ENCODE assay signal across 23 mouse cellular contexts in the genomic region with DNA sequence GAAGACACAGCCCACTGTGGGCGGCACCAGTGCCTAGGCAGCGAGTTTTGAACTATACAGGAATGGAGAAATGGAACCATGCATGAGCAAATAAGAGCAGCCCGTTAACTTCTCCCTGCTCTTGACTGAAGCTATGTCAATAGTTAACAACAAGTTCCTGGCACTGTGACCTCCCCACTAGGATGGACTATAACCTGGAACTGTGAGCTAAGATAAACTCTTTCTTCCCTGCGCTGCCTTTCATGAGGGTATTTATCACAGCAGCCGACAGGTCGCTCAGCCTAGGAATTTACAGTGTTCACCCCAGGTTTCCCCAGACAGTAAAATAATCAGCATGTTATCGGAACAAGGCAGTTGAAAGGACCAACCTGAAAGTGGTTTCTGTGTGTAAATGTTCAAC.
DNase-seq lines count a peak whose midpoint lies in the region; ATAC-seq and TF ChIP-seq lines count a peak whose summit lies in the region.
"Had no signal": no experiment of that assay in that cellular context is flagged by ENCODE, and none has a peak within 500 bp of the region (broad histone marks: within the 10 kb centered on the region; RNA-seq: fewer than 3 reads in every experiment).

No protein-coding gene starts in this region.

- DNase-seq in heart, adult 11 months: peak; percentile 83
- no peak for DNase-seq in heart, postnatal 4 days
- peak; percentile 43 to 56 for DNase-seq in kidney, postnatal 36 days
- no peak for DNase-seq in hindbrain, embryonic 14.5 days (ENCODE audit: low spot score)
- DNase-seq: adrenal gland, postnatal 14 days; cerebellum, adult 11 months; cerebellum, postnatal 10 days; kidney, postnatal 4 days; retina, postnatal 1 day; thymus, adult 18-20 months had no signal

- no peak for TF ChIP-seq POLR2A in ES-Bruce4 (IDR thresholded peaks at IDR 0.05; ENCODE audit: insufficient read depth, low read length)

- H3K27ac ChIP-seq in kidney, embryonic 14.5 days (ENCODE audit: low read depth, low read length): no peak overlapping the region
- H3K27ac ChIP-seq in ES-Bruce4 (ENCODE audit: insufficient read depth, low read length): peak overlapping the region; percentile 2; the same call in 1 of the 2 replicates
- H3K27ac ChIP-seq in limb, embryonic 12.5 days: 0 out of 2 replicates have a peak overlapping the region, but pooled peaks have one; percentile 9
- H3K27ac ChIP-seq in hindbrain, embryonic 14.5 days: no peak overlapping the region
- H3K27ac ChIP-seq: embryonic facial prominence, embryonic 13.5 days; forebrain, embryonic 15.5 days; heart, embryonic 15.5 days; hindbrain, postnatal 0 days; limb, embryonic 15.5 days; macrophage; midbrain, embryonic 10.5 days had no signal

- H3K36me3 ChIP-seq in kidney, embryonic 14.5 days (ENCODE audit: control insufficient read depth, insufficient read depth, low read length): no peaks in the 10 kb centered on the region
- H3K36me3 ChIP-seq in ES-Bruce4 (ENCODE audit: control insufficient read depth, insufficient read depth, low read length, poor library complexity, severe bottlenecking): no peaks in the 10 kb centered on the region
- H3K36me3 ChIP-seq in limb, embryonic 12.5 days: peaks cover 8% of the 10 kb centered on the region
- H3K36me3 ChIP-seq in hindbrain, embryonic 14.5 days (replicated peaks; ENCODE audit: control insufficient read depth, insufficient read depth): no peaks in the 10 kb centered on the region
- H3K36me3 ChIP-seq: forebrain, embryonic 15.5 days; heart, embryonic 15.5 days had no signal

- H3K4me2 ChIP-seq in kidney, embryonic 14.5 days (replicated peaks; ENCODE audit: low read depth, low read length): no peak overlapping the region
- H3K4me2 ChIP-seq in limb, embryonic 12.5 days: no peak overlapping the region
- no peak overlapping the region for H3K4me2 ChIP-seq in hindbrain, embryonic 14.5 days (replicated peaks)
- H3K4me2 ChIP-seq: embryonic facial prominence, embryonic 13.5 days; forebrain, embryonic 15.5 days; heart, embryonic 15.5 days; limb, embryonic 15.5 days had no signal

- no peak overlapping the region for H3K4me3 ChIP-seq in kidney, embryonic 14.5 days (ENCODE audit: low read length)
- H3K4me3 ChIP-seq in ES-Bruce4 (ENCODE audit: low read depth, low read length): no peak overlapping the region
- no peak overlapping the region for H3K4me3 ChIP-seq in limb, embryonic 12.5 days (replicated peaks)
- H3K4me3 ChIP-seq in hindbrain, embryonic 14.5 days (replicated peaks; ENCODE audit: low read length): no peak overlapping the region
- H3K4me3 ChIP-seq: embryonic facial prominence, embryonic 13.5 days; forebrain, embryonic 15.5 days; heart, embryonic 15.5 days; limb, embryonic 15.5 days; midbrain, embryonic 10.5 days had no signal

- TF ChIP-seq EP300 in ES-Bruce4 (IDR thresholded peaks at IDR 0.05; ENCODE audit: insufficient read depth, low read depth, low read length): no peak

- no peak overlapping the region for H3K9ac ChIP-seq in kidney, embryonic 14.5 days (ENCODE audit: low read depth, low read length)
- no peak overlapping the region for H3K9ac ChIP-seq in ES-Bruce4 (ENCODE audit: low read depth, poor library complexity, severe bottlenecking)
- H3K9ac ChIP-seq in limb, embryonic 12.5 days (replicated peaks): no peak overlapping the region
- H3K9ac ChIP-seq in hindbrain, embryonic 14.5 days: no peak overlapping the region
- H3K9ac ChIP-seq: embryonic facial prominence, embryonic 13.5 days; forebrain, embryonic 15.5 days; heart, embryonic 15.5 days; limb, embryonic 15.5 days had no signal

- H3K27me3 ChIP-seq in kidney, embryonic 14.5 days (ENCODE audit: control insufficient read depth, insufficient read depth, low read length): no peaks in the 10 kb centered on the region
- H3K27me3 ChIP-seq in ES-Bruce4 (ENCODE audit: control insufficient read depth, insufficient read depth, low read length, poor library complexity, severe bottlenecking): no peaks in the 10 kb centered on the region
- H3K27me3 ChIP-seq in limb, embryonic 12.5 days: no peaks in the 10 kb centered on the region
- no peaks in the 10 kb centered on the region for H3K27me3 ChIP-seq in hindbrain, embryonic 14.5 days (ENCODE audit: control insufficient read depth, insufficient read depth, low read length)
- H3K27me3 ChIP-seq: embryonic facial prominence, embryonic 13.5 days; forebrain, embryonic 15.5 days; heart, embryonic 15.5 days; limb, embryonic 15.5 days had no signal

- H3K9me3 ChIP-seq in kidney, embryonic 14.5 days (ENCODE audit: control insufficient read depth, low read length): no peaks in the 10 kb centered on the region
- no peaks in the 10 kb centered on the region for H3K9me3 ChIP-seq in ES-Bruce4 (replicated peaks; ENCODE audit: control insufficient read depth, insufficient read depth, low read length, poor library complexity, severe bottlenecking)
- H3K9me3 ChIP-seq in limb, embryonic 12.5 days: no peaks in the 10 kb centered on the region
- no peaks in the 10 kb centered on the region for H3K9me3 ChIP-seq in hindbrain, embryonic 14.5 days (ENCODE audit: control insufficient read depth, low read length)
- H3K9me3 ChIP-seq: embryonic facial prominence, embryonic 13.5 days; forebrain, embryonic 15.5 days; G1E; heart, embryonic 15.5 days; limb, embryonic 15.5 days; midbrain, embryonic 10.5 days had no signal

- no peak for TF ChIP-seq CTCF in ES-Bruce4 (IDR thresholded peaks at IDR 0.05; ENCODE audit: low read depth, low read length)

- no peak for ATAC-seq in kidney, embryonic 14.5 days (ENCODE audit: low FRiP score, low TSS enrichment)
- ATAC-seq in limb, embryonic 12.5 days (ENCODE audit: insufficient number of reproducible peaks, insufficient read depth, low FRiP score, low TSS enrichment, low read depth): no peak
- no peak for ATAC-seq in hindbrain, embryonic 14.5 days (ENCODE audit: low FRiP score)
- no peak for ATAC-seq in erythroid progenitor cell, adult 5-6 weeks (replicated peaks; ENCODE audit: low FRiP score, poor library complexity, severe bottlenecking)
- ATAC-seq: CD4-positive, CD25-positive, alpha-beta regulatory T cell, adult 4 months; forebrain, embryonic 15.5 days; hindbrain, postnatal 0 days had no signal

- H3K4me1 ChIP-seq in kidney, embryonic 14.5 days (ENCODE audit: control insufficient read depth, insufficient read depth, low read length): peaks cover 10% of the 10 kb centered on the region; the same call in 1 of the 2 replicates
- H3K4me1 ChIP-seq in ES-Bruce4 (ENCODE audit: control insufficient read depth, insufficient read depth, low read length): peaks cover 4% of the 10 kb centered on the region
- peaks cover 26% of the 10 kb centered on the region for H3K4me1 ChIP-seq in limb, embryonic 12.5 days (replicated peaks)
- H3K4me1 ChIP-seq in hindbrain, embryonic 14.5 days (replicated peaks; ENCODE audit: control insufficient read depth, insufficient read depth, low read length): peaks cover 8% of the 10 kb centered on the region; the same call in 1 of the 2 replicates

- WGBS in kidney, embryonic 14.5 days: 82% methylated on average over 7 of the region's 7 CpGs
- WGBS in limb, embryonic 12.5 days: 86% methylated on average over 7 of the region's 7 CpGs
- 97% methylated on average over 7 of the region's 7 CpGs for WGBS in hindbrain, embryonic 14.5 days

Comparison
In these comparisons a context has a peak if more than half of its experiments do, and no peak if none do; other contexts are left out.
1. DNase-seq: peak in heart, adult 11 months (single experiment) and kidney, postnatal 36 days (2 of 2); none in heart, postnatal 4 days (single experiment) and hindbrain, embryonic 14.5 days (single experiment).
2. H3K27ac ChIP-seq: peak in ES-Bruce4 (single experiment) and limb, embryonic 12.5 days (single experiment); none in kidney, embryonic 14.5 days (single experiment) and hindbrain, embryonic 14.5 days (single experiment).